Mouse (Mus musculus) forebrain, postnatal 0 days (tissue): ENCODE measurements around the gene Kcnj9. TPM values are rescaled to one million over a fixed set of nuclear protein-coding genes. Genes with fewer than 3 reads are reported as not detected.
A peak's percentile ranks its signal among the peaks of the same experiment; 100 is the strongest.

ENCODE experiments used
- ATAC-seq: fragments of 200-750 bp; cut with Nextera tagmentation; 2 replicates; pipeline ENCODE4 v1.8.0; 2017; ENCODE audit warnings: mild to moderate bottlenecking, moderate library complexity
- DNase-seq: peaks from one replicate; pipeline ENCODE4 v3.0.0-alpha.2; 2015
- H3K27ac ChIP-seq: fragments of 300-500 bp; sonication (generic); 2 replicates; pipeline ENCODE4 v1.5.1; 2014; ENCODE audit warnings: low read depth, mild to moderate bottlenecking, antibody characterized with exemption, low read length, moderate library complexity, mixed read lengths
- H3K27me3 ChIP-seq: fragments of 300-500 bp; sonication (generic); 2 replicates; pipeline ENCODE4 v1.6.1; 2014; ENCODE audit warnings: mild to moderate bottlenecking, low read length, mixed read lengths; ENCODE audit not compliant: insufficient read depth
- H3K36me3 ChIP-seq: fragments of 300-500 bp; sonication (generic); 2 replicates; pipeline ENCODE4 v1.6.1; 2014; ENCODE audit warnings: mild to moderate bottlenecking, moderate library complexity; ENCODE audit not compliant: insufficient read depth
- H3K4me1 ChIP-seq: fragments of 300-500 bp; sonication (generic); 2 replicates; pipeline ENCODE4 v1.6.1; 2014; ENCODE audit warnings: antibody characterized with exemption; ENCODE audit not compliant: insufficient read depth
- H3K4me2 ChIP-seq: fragments of 300-500 bp; sonication (generic); 2 replicates; pipeline ENCODE4 v1.6.1; 2014; ENCODE audit warnings: low read depth, mild to moderate bottlenecking, moderate library complexity
- H3K4me3 ChIP-seq: fragments of 300-500 bp; sonication (generic); 2 replicates; pipeline ENCODE4 v1.5.1; 2014; ENCODE audit warnings: low read depth, low read length, mixed read lengths
- H3K9ac ChIP-seq: fragments of 300-500 bp; sonication (generic); 2 replicates; pipeline ENCODE4 v1.6.1; 2014; ENCODE audit warnings: mild to moderate bottlenecking
- H3K9me3 ChIP-seq: fragments of 300-500 bp; sonication (generic); 2 replicates; pipeline ENCODE4 v1.6.1; 2016; ENCODE audit warnings: low read length
- CTCF ChIP-seq: sonication (generic); IDR thresholded peaks from 2 replicates; pipeline ENCODE4 v1.5.1; 2016; ENCODE audit warnings: antibody characterized with exemption, control low read depth, low read depth
- WGBS: fragments of 180-500 bp; shearing (Covaris S2); extraction: QIAGEN DNeasy Blood & Tissue Kit; methylation state at CpG from one replicate; pipeline ENCODE4 v1.1.7; 2014; 5-methylcytosine and 5-hydroxymethylcytosine counted together
- polyA plus RNA-seq: library from polyadenylated mRNA; unstranded; fragments of >200 nt; fragmentation: Nextera tagmentation; extraction: Ambion mirVana; gene quantifications from 2 replicates; pipeline ENCODE4 v1.2.1, GENCODE M21; 2015
- total RNA-seq: library from RNA; depleted of rRNA; stranded (reverse); fragments of >200 nt; gene quantifications from 2 replicates; pipeline ENCODE4 v1.2.3, GENCODE M21; 2014

Kcnj9 gene
- total and polyA plus RNA-seq, 2 experiments from 2014 or later, result 4.8 to 7.5 TPM

DNA sequence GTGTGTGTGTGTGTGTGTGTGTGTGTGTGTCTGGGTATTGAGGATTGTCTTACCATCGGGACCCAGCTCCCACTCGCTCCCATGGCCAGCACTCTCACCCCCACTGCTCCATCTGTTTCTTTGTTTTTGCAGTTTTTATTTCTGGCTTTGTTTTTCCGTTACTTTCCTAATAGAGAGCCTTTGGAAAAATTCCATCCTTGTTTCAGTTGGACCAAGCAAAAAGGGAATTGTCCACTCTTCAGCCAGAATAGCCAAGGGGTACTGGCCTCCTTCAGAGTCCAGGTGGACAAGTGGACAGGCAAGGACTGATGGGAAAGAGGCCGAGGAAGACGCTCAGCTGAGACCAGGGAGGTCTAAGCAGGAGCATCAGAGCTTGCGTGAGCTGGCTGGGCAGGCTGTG, 22.2 kb downstream of the Kcnj9 start:
- H3K27ac ChIP-seq, result peak overlapping the region; percentile 57
- no peak for TF ChIP-seq CTCF

DNA sequence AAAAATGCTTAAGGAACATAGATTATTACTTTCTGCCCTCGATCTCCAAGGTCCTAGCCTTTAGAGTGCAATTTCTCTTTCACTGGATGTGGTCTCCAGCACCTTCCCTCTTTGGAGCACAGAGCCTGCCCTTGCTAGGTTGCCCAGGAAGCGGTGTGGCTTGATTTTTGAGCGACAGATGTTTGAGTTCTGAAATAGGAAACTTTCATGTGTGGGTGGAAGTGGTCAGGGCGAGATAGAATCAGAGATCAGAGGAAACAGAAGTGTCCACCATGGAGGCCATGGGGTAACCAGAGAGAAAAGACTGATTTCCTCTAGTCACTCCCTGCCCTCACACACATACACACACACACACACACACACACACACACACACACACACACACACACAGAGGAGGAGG, 22.9 kb downstream of the Kcnj9 start:
- Histone ChIP-seq H3K4me1 (peaks cover 7% of the 10 kb centered on the region; the same call in 1 of the 2 replicates), H3K9ac (no peak overlapping the region), H3K4me2 (no peak overlapping the region), H3K27me3 (no peaks in the 10 kb centered on the region), H3K4me3 (no peak overlapping the region), H3K27ac (no peak overlapping the region), H3K9me3 (no peaks in the 10 kb centered on the region), H3K36me3 (no peaks in the 10 kb centered on the region)
- 89% methylated on average over 4 of the region's 4 CpGs for WGBS
- no peak for DNase-seq
- ATAC-seq, result no peak
- TF ChIP-seq CTCF, result no peak

More for the DNA sequence above, 22.2 kb downstream of the Kcnj9 start:
- Histone ChIP-seq H3K4me1 (peaks cover 7% of the 10 kb centered on the region; the same call in 1 of the 2 replicates), H3K9ac (no peak overlapping the region), H3K4me2 (no peak overlapping the region), H3K27me3 (no peaks in the 10 kb centered on the region), H3K9me3 (no peaks in the 10 kb centered on the region), H3K4me3 (no peak overlapping the region), H3K36me3 (no peaks in the 10 kb centered on the region)
- DNase-seq, result no peak
- 44% methylated on average over 6 of the region's 6 CpGs for WGBS
- ATAC-seq, result no peak

DNA sequence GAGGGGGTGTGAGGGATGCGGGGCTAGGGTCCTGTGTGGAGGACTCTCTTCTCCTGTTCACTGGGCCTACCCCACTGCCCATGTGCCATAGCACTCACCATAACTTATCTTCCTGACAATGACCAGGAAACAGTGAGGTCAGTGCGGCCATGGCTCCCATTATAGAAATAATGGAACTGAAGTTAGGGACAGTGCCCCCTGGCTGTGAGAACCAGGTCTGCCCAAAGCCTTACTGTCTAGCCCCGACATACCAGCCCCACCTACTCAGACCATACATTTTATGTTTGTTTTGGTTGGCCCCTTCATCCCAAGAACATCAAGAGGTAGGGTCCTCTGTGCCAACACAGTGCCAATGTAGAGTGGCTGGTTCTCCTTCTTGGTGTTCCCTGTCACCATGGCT, 23.5 kb downstream of the Kcnj9 start:
- Histone ChIP-seq H3K9me3 (no peaks in the 10 kb centered on the region), H3K4me1 (peaks cover 7% of the 10 kb centered on the region; the same call in 1 of the 2 replicates), H3K27me3 (no peaks in the 10 kb centered on the region), H3K36me3 (no peaks in the 10 kb centered on the region), H3K27ac (no peak overlapping the region), H3K9ac (no peak overlapping the region), H3K4me2 (no peak overlapping the region), H3K4me3 (no peak overlapping the region)
- peak; percentile 25; the same call in 1 of the 2 replicates for TF ChIP-seq CTCF
- no peak for ATAC-seq
- no peak for DNase-seq
- 82% methylated on average over 3 of the region's 3 CpGs for WGBS

DNA sequence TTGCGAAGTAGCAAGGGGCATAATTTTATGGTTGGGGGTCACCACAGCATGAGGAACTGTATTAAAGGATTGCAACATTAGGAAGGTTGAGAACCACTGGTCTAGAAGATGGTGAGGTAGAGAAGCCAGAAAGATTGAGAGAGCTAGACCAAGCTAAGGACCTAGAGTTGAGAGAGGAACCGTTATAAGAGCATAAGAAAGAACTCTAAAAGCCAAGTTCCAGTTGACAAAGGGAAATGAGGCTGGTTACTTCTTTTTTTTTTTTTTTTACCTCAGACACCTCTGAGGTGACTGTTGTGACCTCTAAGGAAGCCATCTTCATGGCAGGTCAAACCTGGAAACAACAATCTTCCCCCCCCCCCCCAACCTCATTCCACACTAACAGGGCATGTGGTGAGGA, 24.0 kb downstream of the Kcnj9 start:
- Histone ChIP-seq H3K9me3 (no peaks in the 10 kb centered on the region), H3K36me3 (no peaks in the 10 kb centered on the region), H3K4me2 (no peak overlapping the region), H3K9ac (no peak overlapping the region), H3K27ac (no peak overlapping the region), H3K27me3 (no peaks in the 10 kb centered on the region), H3K4me3 (no peak overlapping the region), H3K4me1 (peaks cover 7% of the 10 kb centered on the region; the same call in 1 of the 2 replicates)
- no peak for DNase-seq
- 92% methylated on average over 2 of the region's 2 CpGs for WGBS
- no peak for ATAC-seq
- TF ChIP-seq CTCF, result no peak

DNA sequence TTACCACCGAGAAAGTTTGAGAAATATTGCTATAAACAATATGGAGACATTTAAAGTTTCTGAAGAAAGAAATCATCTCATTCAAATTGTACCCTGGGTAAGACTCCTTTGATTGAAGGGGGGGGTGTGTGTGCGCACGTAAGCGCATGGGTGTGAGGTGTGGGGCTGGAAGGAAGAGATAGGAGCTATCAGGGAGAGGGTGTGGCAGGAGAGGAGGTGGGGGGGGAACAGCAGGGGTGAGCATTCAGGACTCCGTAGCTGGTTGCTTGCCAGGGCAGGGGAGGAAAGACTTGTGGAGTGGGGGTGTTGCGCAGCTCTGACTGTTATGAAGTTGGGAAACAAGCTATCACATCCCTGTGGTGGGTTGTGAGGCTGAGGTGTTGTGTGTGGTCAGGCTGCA, 24.7 kb downstream of the Kcnj9 start:
- no peak for ATAC-seq
- H3K9me3 ChIP-seq, result no peaks in the 10 kb centered on the region
- no peak for DNase-seq
- TF ChIP-seq CTCF, result no peak
- H3K4me1 ChIP-seq, result peaks cover 2% of the 10 kb centered on the region; the same call in 1 of the 2 replicates
- no peak overlapping the region for H3K27ac ChIP-seq
- no peak overlapping the region for H3K4me2 ChIP-seq
- WGBS, result 82% methylated on average over 6 of the region's 6 CpGs
- no peaks in the 10 kb centered on the region for H3K36me3 ChIP-seq
- no peaks in the 10 kb centered on the region for H3K27me3 ChIP-seq
- no peak overlapping the region for H3K4me3 ChIP-seq
- H3K9ac ChIP-seq, result no peak overlapping the region

DNA sequence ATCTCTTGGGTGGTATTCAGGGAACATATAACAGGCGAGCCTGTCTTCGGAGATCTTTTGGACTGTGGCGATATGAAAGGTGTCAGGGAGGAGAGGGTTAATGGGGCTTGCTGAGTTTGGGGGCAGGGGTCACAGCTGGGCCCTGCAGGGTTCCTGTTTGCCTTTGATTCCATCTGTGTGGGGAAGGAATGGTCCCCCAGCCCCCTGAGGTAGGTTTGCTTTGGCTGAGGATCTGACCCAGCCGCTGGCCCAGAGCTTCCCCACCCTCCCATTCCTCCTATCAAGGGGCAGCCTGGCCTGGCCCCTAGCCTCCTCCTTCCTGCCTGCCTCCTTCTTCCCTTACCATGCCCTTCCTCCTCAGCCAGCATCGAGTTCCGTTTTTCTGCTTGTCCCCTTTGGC, 26.3 kb downstream of the Kcnj9 start:
- no peak overlapping the region for H3K4me2 ChIP-seq
- no peak overlapping the region for H3K27ac ChIP-seq
- ATAC-seq (no peak), DNase-seq (no peak)
- no peak for TF ChIP-seq CTCF
- no peaks in the 10 kb centered on the region for H3K36me3 ChIP-seq
- H3K4me3 ChIP-seq, result no peak overlapping the region
- no peak overlapping the region for H3K9ac ChIP-seq
- no peaks in the 10 kb centered on the region for H3K27me3 ChIP-seq
- WGBS, result 26% methylated on average over 6 of the region's 6 CpGs
- no peaks in the 10 kb centered on the region for H3K9me3 ChIP-seq
- H3K4me1 ChIP-seq, result peaks cover 6% of the 10 kb centered on the region; the same call in 1 of the 2 replicates

DNA sequence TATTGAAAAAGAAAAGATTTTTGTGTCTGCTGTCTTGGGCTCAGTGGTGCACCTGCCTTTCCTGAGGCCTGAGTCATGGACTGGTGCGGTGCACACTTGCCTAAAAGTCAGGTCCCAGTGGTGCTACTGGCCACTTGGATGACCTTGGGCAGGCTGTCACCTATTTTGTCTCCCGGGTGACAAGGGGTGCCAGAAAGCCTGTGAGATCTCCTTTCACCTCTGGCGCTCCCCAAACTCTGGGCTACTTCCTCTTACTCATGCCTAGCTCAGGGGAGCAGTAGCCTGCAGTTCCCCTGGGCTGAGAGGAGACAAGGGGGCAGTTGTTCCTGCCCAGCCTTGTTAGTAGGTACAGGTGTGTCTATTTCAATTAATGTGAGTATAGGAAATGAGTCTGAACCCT, 26.8 kb downstream of the Kcnj9 start:
- no peak for TF ChIP-seq CTCF
- H3K9me3 ChIP-seq, result no peaks in the 10 kb centered on the region
- WGBS, result 66% methylated on average over 3 of the region's 3 CpGs

DNA sequence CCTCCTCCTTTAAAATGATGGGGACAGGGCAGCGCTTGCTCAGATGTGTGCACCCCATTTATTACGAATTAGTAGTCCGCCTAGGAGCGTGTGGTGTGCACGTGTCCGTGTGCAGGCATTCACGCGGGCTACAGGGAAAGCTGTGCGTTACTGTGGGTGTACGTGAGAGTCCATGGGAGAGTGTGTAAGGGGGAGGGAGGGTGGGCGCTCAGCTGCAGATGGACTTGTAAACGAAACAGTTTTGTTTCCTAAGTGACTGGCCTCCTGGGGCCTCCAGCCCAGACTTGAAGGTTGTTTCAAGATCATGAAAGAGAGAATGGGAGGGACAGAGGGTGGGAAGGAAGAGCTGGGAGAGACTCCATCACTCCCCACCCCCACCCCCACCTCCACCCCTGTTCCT, 27.9 kb downstream of the Kcnj9 start:
- ATAC-seq (peak; percentile 21; the same call in 1 of the 2 replicates), DNase-seq (no peak)
- 47% methylated on average over 12 of the region's 12 CpGs for WGBS
- peaks cover 6% of the 10 kb centered on the region; the same call in 1 of the 2 replicates for H3K4me1 ChIP-seq
- H3K9ac ChIP-seq, result no peak overlapping the region
- no peaks in the 10 kb centered on the region for H3K27me3 ChIP-seq
- no peaks in the 10 kb centered on the region for H3K9me3 ChIP-seq
- no peak overlapping the region for H3K4me3 ChIP-seq
- H3K4me2 ChIP-seq, result no peak overlapping the region
- 0 out of 2 replicates have a peak overlapping the region, but pooled peaks have one; percentile 57 for H3K27ac ChIP-seq
- TF ChIP-seq CTCF, result no peak
- no peaks in the 10 kb centered on the region for H3K36me3 ChIP-seq

More for the DNA sequence above, 26.8 kb downstream of the Kcnj9 start:
- Histone ChIP-seq H3K4me3 (no peak overlapping the region), H3K27me3 (no peaks in the 10 kb centered on the region), H3K9ac (no peak overlapping the region), H3K4me1 (peaks cover 6% of the 10 kb centered on the region; the same call in 1 of the 2 replicates), H3K36me3 (no peaks in the 10 kb centered on the region), H3K4me2 (no peak overlapping the region), H3K27ac (no peak overlapping the region; the same call in 1 of the 2 replicates)
- ATAC-seq (no peak), DNase-seq (no peak)
